Mouse (Mus musculus): ENCODE measurements around the gene Rufy1.

DNA sequence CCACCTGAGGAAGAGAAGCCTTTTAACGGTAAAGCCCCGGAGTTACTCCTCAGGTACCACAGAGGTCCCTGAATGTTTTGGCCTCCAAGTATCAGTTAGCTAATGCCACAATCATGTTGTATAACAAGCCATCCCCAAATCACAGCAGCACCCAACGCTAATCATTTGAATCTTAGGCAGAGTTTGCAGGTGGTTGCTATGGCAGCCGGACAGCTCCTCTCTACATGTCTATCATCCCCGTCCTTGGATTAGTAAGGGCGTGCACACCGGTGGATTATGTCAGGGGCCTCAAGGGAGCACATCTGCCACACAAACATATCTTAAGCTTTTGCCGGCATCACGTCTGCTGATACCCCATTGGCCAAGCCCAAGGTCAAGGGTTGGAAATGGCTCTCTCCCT lies 19.3 kb upstream of the Rufy1 start:
- TF ChIP-seq CTCF (IDR thresholded peaks at IDR 0.05; ENCODE audit: borderline replicate concordance, insufficient read depth, low read depth, low read length) (no peak), POLR2A (IDR thresholded peaks at IDR 0.05; ENCODE audit: borderline replicate concordance, insufficient read depth, low read length) (no peak)
